Mouse (Mus musculus) layer of hippocampus, postnatal 14 days (tissue): ENCODE data around the gene Ikzf3. TPM values are rescaled to one million over a fixed set of nuclear protein-coding genes. Genes with fewer than 3 reads are reported as not detected.

Source experiments
- DNase-seq, 2 experiments: peaks; one replicate each; pipeline ENCODE4 v3.0.0; 2021 to 2022; ENCODE audit warnings: low spot score in 2 of 2, mixed read lengths in 1 of 2
- total RNA-seq, 2 experiments: library from RNA; stranded (reverse); gene quantifications; 2 replicates each; pipeline ENCODE4 v1.2.3; 2021

Gene Ikzf3
- total RNA-seq, 2 experiments from 2014 or later: 0.21 TPM; not detected in 1

DNA sequence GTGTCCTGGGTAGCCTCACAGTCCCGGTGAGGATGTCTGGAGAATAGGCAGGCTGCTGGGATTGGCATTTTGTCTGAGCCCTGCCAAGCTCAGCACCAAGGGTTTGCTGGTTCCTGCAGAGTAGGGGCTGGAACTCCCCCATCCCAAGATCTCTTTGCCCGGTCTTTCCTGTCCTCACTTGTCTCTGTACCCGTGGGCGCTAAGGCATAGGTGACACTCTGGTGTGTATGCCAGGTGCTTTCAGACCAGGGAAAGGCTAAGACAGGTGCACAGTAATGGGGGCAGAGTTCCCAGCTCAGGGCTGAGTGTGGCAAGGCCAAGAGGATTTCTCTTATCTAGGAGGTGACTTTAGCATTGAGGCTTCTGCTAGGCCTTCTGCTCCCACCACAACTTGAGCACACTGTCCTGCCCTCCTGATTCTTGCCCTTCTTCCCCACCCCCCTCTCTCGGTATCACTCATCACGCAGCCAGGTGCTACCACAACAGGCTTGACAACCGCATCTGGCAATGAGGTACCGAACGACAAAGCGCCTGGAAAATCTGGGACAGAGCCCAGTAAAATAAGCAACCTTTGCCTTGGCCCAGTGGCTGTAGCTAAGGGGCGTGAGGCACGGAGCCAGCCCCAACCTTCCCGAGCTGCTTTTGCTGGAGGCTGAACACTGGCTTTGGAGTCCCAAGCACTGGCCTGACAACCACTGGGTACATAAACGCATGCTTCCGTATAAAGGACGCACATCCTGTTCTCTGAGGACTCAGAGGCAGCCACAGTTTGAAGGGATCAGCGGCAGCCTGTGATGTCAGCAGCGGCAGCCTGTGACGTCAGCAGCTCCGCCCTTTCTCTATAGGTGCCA is 95.7 kb downstream of the Ikzf3 start:
- DNase-seq: no peak

- DNase-seq: no peak
These were observed 96.4 kb downstream of the Ikzf3 start for GRCm38 (mm10) chr11:98449419-98449818.

GRCm38 (mm10) chr11:98448191-98448790 is 97.5 kb downstream of the Ikzf3 start:
- no peak for DNase-seq

- no peak for DNase-seq
These were observed 98.4 kb downstream of the Ikzf3 start for GRCm38 (mm10) chr11:98447475-98447834.

- no peak for DNase-seq
These were observed 99.0 kb downstream of the Ikzf3 start for GRCm38 (mm10) chr11:98446562-98447474.

GRCm38 (mm10) chr11:98446213-98446561 is 99.6 kb downstream of the Ikzf3 start, which contains the start of gene Grb7:
Gene Grb7 (plus strand): TSS chr11:98446394.
- no peak for DNase-seq

DNA sequence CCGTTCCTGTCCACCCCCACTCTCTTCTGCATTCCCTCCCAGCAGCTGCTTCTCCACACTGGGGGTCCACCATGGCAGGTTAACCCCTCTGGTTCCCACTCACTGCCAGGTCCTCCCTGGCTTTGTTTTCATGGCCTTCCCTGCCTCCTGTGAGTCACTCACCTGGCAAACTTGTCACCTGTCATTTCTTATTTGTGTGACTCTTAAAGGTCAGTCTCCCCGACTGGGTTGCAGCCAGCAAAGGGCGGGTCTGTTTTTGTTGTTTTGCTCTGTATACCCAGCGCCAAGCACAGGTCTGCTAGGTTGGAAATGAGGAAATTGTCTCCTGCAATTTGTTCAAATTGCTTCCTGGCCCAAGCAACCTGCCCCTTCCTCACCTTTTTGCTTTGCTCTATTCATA is 100.2 kb downstream of the Ikzf3 start:
- no peak for DNase-seq

DNA sequence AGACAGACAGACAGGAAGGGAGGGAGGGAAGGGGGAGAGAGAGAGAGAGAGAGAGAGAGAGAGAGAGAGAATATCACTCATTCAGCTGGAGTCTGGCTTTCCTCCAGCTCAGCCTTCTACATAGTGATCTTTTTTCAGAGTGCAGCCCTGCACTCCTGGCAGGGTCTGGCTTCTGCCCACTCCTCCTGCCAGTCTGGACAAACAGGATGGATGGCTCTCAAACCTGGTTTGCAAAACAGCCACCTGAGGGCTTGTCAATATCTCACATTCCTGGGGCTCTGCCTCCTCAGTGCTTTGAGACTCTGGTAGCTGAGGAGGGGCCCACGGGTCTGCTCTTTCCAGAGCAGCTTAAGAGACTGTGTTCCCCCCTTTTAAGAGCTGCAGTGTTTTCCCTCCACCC is 100.6 kb downstream of the Ikzf3 start:
- DNase-seq: no peak

GRCm38 (mm10) chr11:98443688-98444087 is 102.1 kb downstream of the Ikzf3 start:
- no peak for DNase-seq

GRCm38 (mm10) chr11:98438331-98439158 is 107.3 kb downstream of the Ikzf3 start, which contains the start of gene Mien1:
Gene Mien1 (minus strand): TSS chr11:98438991.
- peak; percentile 96 to 98 for DNase-seq

GRCm38 (mm10) chr11:98437441-98437840 is 108.4 kb downstream of the Ikzf3 start:
- DNase-seq: no peak

DNA sequence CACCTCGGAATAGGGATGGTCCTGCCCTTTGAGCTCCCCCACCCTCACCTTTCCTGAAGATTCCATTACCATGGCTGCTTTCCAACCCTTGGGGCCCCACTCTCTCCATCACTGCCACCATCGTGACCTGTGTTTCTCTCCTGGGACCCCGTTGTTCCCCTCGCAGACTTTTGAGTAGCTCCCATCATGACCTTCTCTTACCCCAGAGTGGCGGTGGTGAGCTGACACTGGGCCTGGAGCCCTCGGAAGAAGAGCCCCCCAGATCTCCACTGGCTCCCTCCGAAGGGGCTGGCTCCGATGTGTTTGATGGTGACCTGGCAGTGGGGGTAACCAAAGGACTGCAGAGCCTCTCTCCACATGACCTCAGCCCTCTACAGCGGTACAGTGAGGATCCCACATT is 110.1 kb downstream of the Ikzf3 start:
- DNase-seq: no peak

- no peak for DNase-seq
These were observed 113.9 kb downstream of the Ikzf3 start for GRCm38 (mm10) chr11:98431743-98432502.

DNA sequence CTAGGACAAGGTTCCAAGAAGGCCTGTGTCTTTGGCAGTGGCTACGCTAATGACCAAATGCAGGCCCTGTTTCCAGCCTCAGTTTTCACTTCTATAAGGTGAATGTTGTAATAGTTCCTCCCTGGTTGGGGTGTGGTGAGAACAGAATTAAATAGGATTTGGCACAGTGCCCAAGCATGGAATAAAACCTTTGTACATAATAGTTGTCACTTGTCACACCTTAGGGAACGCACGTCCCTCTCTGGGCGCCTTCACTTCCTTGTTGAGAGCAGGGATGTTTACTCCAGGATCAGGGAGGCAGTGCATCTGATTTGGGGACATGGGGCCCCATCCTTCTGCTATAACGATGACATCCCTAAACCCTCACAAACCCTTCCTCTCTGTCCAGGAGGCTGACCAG is 117.4 kb downstream of the Ikzf3 start:
- no peak for DNase-seq

DNA sequence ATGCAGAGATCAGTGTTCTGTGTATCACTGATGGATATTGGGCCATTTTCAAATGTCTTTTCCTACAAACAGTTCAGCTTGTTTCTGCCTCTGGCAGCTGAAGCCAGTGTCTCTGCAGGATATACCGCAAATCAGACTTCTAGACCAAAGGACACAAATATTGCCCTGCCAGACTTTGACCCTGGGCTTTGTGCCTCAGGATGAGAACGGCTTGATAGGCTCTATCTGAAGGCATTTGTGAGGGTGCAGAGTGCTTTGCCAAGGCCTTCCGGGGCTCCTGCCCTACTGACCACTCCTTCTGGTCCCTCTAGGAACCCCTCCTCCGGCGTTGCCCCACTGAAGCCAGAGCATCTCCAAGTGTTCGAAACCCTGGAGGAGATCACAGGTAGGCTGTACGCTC is 119.2 kb downstream of the Ikzf3 start:
- DNase-seq: no peak

- no peak for DNase-seq
These were observed 126.8 kb downstream of the Ikzf3 start for GRCm38 (mm10) chr11:98418939-98419547.

GRCm38 (mm10) chr11:98418273-98418672 is 127.6 kb downstream of the Ikzf3 start:
- DNase-seq: no peak

- no peak for DNase-seq
These were observed 128.8 kb downstream of the Ikzf3 start for GRCm38 (mm10) chr11:98417074-98417473.
